Mouse (Mus musculus): Measurements from ENCODE around the gene Ccdc180.

Gene Ccdc180

DNA sequence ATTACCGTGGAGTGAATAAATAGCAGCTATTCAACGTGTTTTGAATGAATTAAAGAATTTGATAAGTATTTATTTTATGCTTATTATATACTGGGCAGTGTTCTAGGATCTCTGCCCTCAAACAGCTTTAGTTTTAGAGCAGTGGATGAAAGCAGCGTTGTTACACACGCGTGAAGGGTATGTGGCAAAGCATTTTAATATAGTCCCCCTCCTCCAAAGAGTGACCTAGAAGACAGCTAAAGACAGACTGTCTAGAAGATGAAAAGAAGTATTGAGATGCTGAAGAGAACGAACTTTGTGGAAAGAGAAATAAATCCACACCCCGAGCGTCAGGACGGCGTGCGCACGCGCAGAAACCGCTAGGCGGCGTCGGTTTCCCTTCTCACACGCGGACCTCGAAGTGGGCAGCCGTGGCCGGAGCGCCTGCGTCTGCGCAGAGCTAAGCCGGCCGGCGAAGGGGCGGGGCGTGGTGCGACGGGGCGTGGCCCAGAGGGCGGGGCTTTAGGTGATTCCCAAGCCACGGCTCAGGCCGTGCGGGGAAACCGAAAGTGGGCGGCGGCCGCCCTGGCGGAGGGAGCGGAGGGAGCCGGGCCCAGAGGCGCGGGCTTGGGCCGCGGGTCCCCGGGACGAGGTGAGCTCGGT lies 81.8 kb downstream of the Ccdc180 start:
- under 1% methylated on average over 50 of the region's 51 CpGs for WGBS

DNA sequence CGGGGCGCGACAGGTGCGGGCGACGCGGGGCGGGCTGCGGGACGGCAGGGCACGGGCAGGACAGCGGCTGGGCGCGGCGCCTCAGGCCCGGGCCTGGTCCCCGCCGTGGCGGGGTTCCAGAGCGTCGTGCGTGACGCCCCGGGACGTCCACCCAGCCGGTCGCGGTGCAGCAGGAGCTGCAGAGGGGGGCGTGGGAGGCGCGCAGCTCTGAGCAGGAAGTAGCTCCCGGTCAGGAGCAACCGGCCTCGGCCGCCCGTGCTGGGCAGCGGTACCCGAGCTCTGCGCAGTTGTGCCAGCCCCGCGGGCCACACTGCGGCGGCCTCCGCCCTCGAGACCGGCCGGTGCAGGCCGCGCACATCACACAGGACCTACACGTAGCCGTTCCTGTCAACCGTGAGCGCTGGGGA lies 82.3 kb downstream of the Ccdc180 start:
- 1% methylated on average over 44 of the region's 53 CpGs for WGBS

DNA sequence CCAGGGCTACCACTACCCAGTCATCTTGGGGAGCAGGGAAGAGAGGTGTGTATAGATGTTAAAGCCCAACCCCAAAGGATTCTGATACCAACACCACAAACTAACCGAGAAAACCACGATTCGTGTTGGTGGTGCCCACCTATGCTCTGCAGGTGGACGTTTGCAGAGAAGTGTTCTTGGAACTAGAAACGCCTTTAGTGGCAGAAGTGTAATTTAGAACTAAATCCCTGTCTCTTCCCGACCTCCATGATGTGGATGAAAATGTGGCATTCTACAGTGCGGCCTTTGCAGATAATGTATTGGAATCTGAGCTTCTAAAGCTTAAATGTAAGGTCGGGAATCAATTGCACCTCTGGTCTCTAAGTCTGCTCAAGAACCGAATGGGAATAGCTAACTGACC lies 82.8 kb downstream of the Ccdc180 start:
- 11% methylated on average over 9 of the region's 9 CpGs for WGBS

DNA sequence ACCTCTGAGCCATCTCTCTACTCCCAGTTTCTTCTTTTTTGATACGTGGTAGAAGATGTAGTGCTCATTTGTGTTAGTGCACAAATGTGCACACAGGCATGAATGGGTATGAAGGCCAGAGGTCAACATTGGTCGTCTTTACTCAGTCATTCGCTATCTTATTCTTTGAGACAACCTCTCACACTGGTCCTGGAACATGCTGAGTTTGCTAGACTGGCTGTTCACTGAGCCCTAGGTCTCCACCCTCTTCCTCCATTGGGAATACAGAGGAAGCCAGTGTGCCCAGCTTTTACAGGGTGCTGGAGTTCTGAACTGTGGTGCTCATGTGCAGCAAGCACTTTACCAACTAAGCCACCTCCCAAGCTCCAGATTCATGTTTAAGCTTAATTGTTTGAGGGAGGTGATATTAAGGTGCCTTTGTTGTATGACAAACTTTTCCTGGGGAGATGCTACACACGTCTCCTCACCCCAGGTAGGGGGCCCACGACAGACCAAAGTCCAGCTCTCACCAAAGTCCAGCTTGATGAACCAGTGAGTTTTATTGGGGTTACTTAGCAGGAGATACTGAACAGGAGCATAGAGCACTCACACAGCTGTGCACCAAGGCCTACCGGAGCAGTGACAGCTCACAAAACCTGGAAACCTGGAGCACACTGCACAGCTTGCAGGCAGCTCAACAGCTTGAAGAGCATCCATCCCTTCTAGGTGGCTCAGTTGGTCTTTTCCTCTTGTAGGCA lies 87.0 kb downstream of the Ccdc180 start:
- 76% methylated on average over 6 of the region's 6 CpGs for WGBS

DNA sequence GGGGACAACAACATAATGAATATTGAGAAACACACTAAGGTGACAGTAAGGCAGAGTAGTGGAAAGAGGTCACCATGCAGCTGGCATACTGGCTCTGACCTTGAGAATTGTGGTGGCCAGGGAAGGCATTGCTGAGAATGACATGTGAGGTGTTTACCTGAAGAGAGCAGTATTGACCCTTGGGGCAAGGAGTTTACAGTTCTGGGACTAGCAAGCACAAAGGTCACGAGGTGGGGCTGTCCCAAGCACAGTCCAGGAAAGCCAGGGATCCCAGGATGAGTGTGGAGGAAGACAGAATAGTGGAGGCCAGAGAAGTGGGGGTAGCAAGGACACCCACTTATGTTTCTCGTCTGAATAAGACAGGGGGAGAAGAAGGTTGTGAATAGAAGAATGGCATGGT lies 89.8 kb downstream of the Ccdc180 start:
- WGBS: 69% methylated on average over 2 of the region's 2 CpGs

DNA sequence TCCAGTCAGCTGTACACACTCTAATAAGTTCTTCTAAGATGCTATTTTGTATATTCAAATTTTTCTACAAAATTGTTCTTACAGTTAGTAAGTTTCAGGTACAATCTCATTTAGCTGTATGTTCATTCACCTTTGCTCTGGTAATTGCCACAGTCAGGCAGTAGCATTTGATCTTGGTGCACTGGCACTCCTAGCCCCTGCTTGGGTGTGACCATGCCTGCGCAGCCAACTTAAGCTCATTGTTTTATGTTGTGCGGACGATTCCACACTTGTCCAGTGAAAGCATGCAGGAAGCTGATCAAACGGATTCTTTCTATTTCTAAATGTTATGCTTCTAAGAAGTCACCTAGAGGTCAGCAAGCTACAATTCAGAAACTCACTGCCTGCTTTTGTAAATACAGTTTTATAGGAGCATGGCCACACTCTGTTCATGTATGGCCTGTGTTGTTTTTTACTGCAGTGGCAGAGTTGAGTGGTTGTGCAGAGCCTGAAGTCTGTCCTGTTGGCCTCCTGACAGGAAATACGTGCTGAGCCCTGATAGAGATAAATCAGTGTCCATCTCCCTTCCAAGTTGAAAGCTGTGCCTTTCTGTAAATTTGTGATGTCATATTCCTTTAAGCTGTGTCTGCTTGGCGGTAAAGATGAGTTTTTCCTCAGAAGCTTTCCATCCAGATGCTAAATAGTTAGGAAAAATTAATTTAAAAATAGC lies 100.5 kb downstream of the Ccdc180 start:
- 67% methylated on average over 6 of the region's 6 CpGs for WGBS

DNA sequence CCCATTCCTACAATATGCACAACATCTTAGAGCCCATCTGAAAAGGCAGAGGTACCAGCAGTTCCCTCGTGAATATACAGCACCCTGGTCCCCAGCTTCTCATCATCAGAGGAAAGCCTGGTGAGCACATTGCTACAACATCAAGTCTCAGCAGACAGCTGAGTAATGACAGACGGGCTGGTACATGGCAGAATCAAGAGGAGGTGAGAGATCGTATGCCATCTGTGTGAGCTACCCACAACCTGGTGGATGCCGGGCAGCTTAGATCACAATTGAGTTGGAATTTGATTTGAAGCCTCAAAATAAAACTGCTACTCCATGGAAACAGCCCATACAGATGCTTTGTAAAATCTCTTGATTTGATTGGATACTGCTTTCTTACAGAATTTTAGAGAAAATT lies 108.4 kb downstream of the Ccdc180 start:
- 64% methylated on average over 4 of the region's 4 CpGs for WGBS

All from cerebral cortex, adult 2 months (tissue).